Mouse (Mus musculus) forebrain, embryonic 14.5 days (tissue): ENCODE measurements at regions not wholly inside any gene's neighbourhood (a gene's known extent, or its start where the extent isn't known, plus 50 kb on each side); places are given as distances from the start of the nearest gene placed in this dataset.

Source experiments
- ATAC-seq: fragments of 200-750 bp; cut with Nextera tagmentation; 2 replicates; pipeline ENCODE4 v1.8.0; 2017; ENCODE audit warnings: mild to moderate bottlenecking, moderate library complexity
- DNase-seq: peaks from one replicate; pipeline ENCODE4 v3.0.0-alpha.2; 2015; ENCODE audit warnings: low spot score
- H3K27ac ChIP-seq: fragments of 300-500 bp; sonication (generic); 2 replicates; pipeline ENCODE4 v1.5.1; 2014; ENCODE audit warnings: low read depth, mild to moderate bottlenecking, control low read depth, low read length, moderate library complexity
- H3K27me3 ChIP-seq: fragments of 300-500 bp; sonication (generic); replicated peaks from 2 replicates; pipeline ENCODE4 v1.6.1; 2014; ENCODE audit warnings: low read length, control low read depth, mixed read lengths; ENCODE audit not compliant: control insufficient read depth, insufficient read depth
- H3K36me3 ChIP-seq: fragments of 300-500 bp; sonication (generic); 2 replicates; pipeline ENCODE4 v1.6.1; 2014; ENCODE audit warnings: low read length, control low read depth; ENCODE audit not compliant: control insufficient read depth, insufficient read depth
- H3K4me1 ChIP-seq: fragments of 300-500 bp; sonication (generic); 2 replicates; pipeline ENCODE4 v1.6.1; 2014; ENCODE audit warnings: antibody characterized with exemption, low read length, control low read depth; ENCODE audit not compliant: control insufficient read depth, insufficient read depth
- H3K4me2 ChIP-seq: fragments of 300-500 bp; sonication (generic); 2 replicates; pipeline ENCODE4 v1.6.1; 2014; ENCODE audit warnings: mild to moderate bottlenecking, control low read depth, low read length
- H3K4me3 ChIP-seq: fragments of 300-500 bp; sonication (generic); 2 replicates; pipeline ENCODE4 v1.5.1; 2014; ENCODE audit warnings: low read depth, low read length, control low read depth
- H3K9ac ChIP-seq: fragments of 300-500 bp; sonication (generic); 2 replicates; pipeline ENCODE4 v1.6.1; 2014; ENCODE audit warnings: mild to moderate bottlenecking, low read length, control low read depth, moderate library complexity
- H3K9me3 ChIP-seq: fragments of 300-500 bp; sonication (generic); replicated peaks from 2 replicates; pipeline ENCODE4 v1.6.1; 2016; ENCODE audit warnings: low read length, control low read depth, mixed read lengths; ENCODE audit not compliant: control insufficient read depth
- WGBS: fragments of 180-500 bp; shearing (Covaris S2); extraction: QIAGEN DNeasy Blood & Tissue Kit; methylation state at CpG from one replicate; pipeline ENCODE4 v1.1.7; 2014; 5-methylcytosine and 5-hydroxymethylcytosine counted together

- Histone ChIP-seq H3K4me2 (no peak overlapping the region), H3K27me3 (no peaks in the 10 kb centered on the region), H3K27ac (no peak overlapping the region), H3K9me3 (no peaks in the 10 kb centered on the region), H3K4me1 (no peaks in the 10 kb centered on the region), H3K36me3 (no peaks in the 10 kb centered on the region), H3K9ac (no peak overlapping the region), H3K4me3 (no peak overlapping the region)
- ATAC-seq (no peak), DNase-seq (no peak)
- WGBS: 62% methylated on average over 1 of the region's 1 CpGs
These were observed 120.3 kb upstream of the Gm12666 start for GRCm38 (mm10) chr4:92311891-92312290.

GRCm38 (mm10) chr4:92265878-92266277 is 74.3 kb upstream of the Gm12666 start:
- peak; percentile 40 for DNase-seq
- H3K9ac ChIP-seq: no peak overlapping the region
- H3K27me3 ChIP-seq: no peaks in the 10 kb centered on the region
- no peak overlapping the region for H3K27ac ChIP-seq
- WGBS: 49% methylated on average over 1 of the region's 1 CpGs
- H3K36me3 ChIP-seq: no peaks in the 10 kb centered on the region
- peak; percentile 48; the same call in 1 of the 2 replicates for ATAC-seq
- no peak overlapping the region for H3K4me3 ChIP-seq
- no peak overlapping the region for H3K4me2 ChIP-seq
- no peaks in the 10 kb centered on the region for H3K9me3 ChIP-seq
- no peaks in the 10 kb centered on the region for H3K4me1 ChIP-seq

GRCm38 (mm10) chr4:92246800-92247199 is 55.3 kb upstream of the Gm12666 start:
- Histone ChIP-seq H3K27me3 (no peaks in the 10 kb centered on the region), H3K4me1 (no peaks in the 10 kb centered on the region), H3K9ac (no peak overlapping the region), H3K36me3 (no peaks in the 10 kb centered on the region), H3K9me3 (no peaks in the 10 kb centered on the region), H3K27ac (no peak overlapping the region), H3K4me2 (no peak overlapping the region), H3K4me3 (no peak overlapping the region)
- 3% methylated on average over 1 of the region's 1 CpGs for WGBS
- DNase-seq (peak; percentile 48), ATAC-seq (peak; percentile 42; the same call in 1 of the 2 replicates)
